Mouse (Mus musculus) layer of hippocampus, postnatal 36 days (tissue): ENCODE measurements around the gene Polr3h. TPM values are rescaled to one million over a fixed set of nuclear protein-coding genes. Genes with fewer than 3 reads are reported as not detected.

Experiments used
- DNase-seq, 2 experiments: peaks; one replicate each; pipeline ENCODE4 v3.0.0; 2022
- total RNA-seq, 2 experiments: library from RNA; stranded (reverse); gene quantifications; 2 replicates each; pipeline ENCODE4 v1.2.3; 2021

Gene Polr3h
- total RNA-seq, 2 experiments from 2014 or later = 44.5 to 48.2 TPM

DNA sequence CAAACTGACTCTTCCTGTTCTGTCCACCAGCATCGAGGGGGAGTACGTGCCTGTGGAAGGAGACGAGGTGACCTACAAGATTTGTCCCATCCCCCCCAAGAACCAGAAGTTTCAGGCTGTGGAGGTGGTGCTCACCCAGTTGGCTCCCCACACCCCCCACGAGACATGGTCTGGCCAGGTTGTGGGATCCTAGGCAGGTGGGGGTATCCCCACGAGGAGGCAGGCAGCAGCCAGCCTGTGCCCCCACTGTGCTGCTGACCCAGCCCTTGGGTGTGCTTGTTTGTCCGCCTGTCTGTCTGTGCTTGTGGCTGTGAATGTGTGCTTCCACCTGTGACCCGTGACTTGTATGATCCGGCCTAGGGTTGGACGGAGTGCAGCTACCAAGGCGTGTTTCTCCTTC, 23.0 kb upstream of the Polr3h start:
- DNase-seq = no peak

- DNase-seq = no peak
Observed at GRCm38 (mm10) chr15:81943176-81943749, 17.2 kb upstream of the Polr3h start.

- no peak for DNase-seq
Observed at GRCm38 (mm10) chr15:81941010-81941409, 15.0 kb upstream of the Polr3h start.

DNA sequence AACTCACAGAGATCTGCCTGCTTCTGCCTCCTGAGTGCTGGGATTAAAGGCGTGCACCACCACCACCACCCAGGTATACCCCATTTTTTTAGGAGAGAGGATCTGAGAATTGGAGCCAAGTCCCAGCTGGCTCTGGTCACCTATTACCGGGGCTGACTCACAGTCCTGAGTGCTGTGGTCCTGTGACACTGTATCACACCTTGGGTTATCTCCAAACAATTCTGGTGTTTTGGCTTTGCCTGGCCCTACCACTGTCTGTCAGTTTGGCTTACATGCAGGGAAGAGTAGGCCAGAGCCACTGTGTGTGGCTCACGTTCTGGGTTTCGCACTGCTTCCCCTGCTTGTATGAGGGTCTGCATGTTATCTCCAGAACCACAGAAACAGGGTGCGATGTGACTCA, 14.2 kb upstream of the Polr3h start:
- no peak for DNase-seq

GRCm38 (mm10) chr15:81939774-81940173, 13.7 kb upstream of the Polr3h start:
- no peak for DNase-seq

GRCm38 (mm10) chr15:81939157-81939715, 13.2 kb upstream of the Polr3h start:
- DNase-seq = no peak

DNA sequence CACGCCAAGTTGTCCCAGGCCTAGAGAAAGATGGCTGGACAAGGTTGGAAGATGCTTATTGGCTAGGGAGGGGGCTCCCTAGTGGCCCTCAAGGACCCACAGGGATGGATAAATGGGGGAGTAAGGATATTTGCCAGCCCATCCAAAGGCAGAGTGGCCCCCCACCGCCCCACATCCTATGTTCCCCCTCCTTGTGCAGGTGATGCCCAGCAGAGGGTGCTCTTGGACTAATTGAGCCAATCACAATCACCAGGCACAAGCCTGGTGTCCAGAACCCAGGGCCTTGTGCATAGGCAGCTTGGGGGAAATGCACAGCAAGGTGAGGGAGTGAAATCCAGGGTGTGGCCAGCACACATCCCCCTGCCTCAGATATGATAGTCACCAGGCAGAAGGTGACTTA, 12.2 kb upstream of the Polr3h start:
- DNase-seq = peak in 1 of 2 experiments; percentile 50

GRCm38 (mm10) chr15:81937098-81937972, 11.3 kb upstream of the Polr3h start:
- peak; percentile 71 to 72 for DNase-seq

GRCm38 (mm10) chr15:81936679-81937078, 10.6 kb upstream of the Polr3h start, which contains the start of gene Csdc2:
TSS of gene Csdc2 (plus strand) at chr15:81936759.
- peak; percentile 48 to 58 for DNase-seq

DNA sequence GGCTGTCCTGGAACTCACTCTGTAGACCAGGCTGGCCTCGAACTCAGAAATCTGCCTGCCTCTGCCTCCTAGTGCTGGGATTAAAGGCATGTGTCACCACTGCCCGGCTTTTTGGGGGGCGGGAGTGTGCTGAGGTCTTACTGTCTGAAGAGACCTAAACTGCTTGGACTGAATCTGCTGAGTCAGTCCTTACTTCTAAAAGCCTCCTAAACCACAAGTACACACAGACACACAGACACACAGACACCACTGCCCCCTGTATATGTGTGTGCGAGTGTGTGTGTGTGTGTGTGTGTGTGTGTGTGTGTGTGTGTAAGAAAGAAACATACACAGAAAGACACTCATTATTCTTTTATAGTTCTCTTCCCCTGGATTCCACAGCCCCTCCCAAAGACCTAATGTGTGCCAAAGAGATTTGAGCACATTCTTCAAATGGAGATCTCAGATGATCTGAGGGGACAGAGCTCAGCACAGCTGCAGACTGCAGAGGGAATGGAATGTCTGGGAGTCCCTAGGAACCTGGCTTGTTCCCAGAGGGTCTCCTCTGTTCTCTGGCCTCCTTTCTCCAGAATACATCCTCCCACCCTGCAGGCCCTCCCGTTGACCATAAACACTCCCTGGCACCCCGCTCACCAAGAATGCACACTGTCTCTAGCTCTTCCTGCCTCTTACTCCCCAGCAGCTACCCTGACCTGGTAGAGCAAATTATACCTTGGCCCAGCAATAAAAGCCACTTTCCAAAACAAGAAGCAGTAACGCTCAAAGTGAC, 10.0 kb upstream of the Polr3h start:
- DNase-seq = no peak

- DNase-seq = no peak
Observed at GRCm38 (mm10) chr15:81933986-81934385, 7.9 kb upstream of the Polr3h start.

GRCm38 (mm10) chr15:81932951-81933470, 7.0 kb upstream of the Polr3h start:
- DNase-seq = peak; percentile 57 to 66

DNA sequence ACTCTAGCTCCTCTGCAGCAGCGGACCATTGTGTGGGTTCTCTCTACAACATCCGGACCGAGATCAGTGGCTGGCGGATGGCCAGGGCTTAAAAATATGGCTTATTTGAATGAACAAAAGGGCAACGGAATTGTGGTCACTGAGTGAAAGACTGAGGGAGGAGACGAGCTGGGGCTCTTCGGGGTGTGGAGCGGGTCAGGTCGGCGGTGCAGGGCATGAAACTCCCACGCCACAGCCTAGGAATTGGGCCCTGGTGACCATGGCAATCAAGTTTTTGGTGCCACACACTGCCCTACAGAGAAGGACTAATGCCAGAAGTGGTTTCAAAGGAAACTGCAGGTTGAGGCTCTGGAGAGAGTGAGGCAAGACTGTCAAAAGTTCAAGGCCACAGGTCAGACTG, 2.2 kb upstream of the Polr3h start:
- DNase-seq = no peak

- DNase-seq = no peak
Observed at GRCm38 (mm10) chr15:81927741-81928140, 1.7 kb upstream of the Polr3h start.

GRCm38 (mm10) chr15:81926446-81926822, 394 bp upstream of the Polr3h start:
- no peak for DNase-seq

GRCm38 (mm10) chr15:81924933-81925332, 1.1 kb downstream of the Polr3h start:
- DNase-seq = no peak

GRCm38 (mm10) chr15:81921255-81921654, 4.8 kb downstream of the Polr3h start:
- no peak for DNase-seq

GRCm38 (mm10) chr15:81920546-81921217, 5.4 kb downstream of the Polr3h start:
- DNase-seq = peak in 1 of 2 experiments; percentile 60

GRCm38 (mm10) chr15:81919062-81919461, 7.0 kb downstream of the Polr3h start:
- no peak for DNase-seq

GRCm38 (mm10) chr15:81917621-81918463, 8.2 kb downstream of the Polr3h start:
- DNase-seq = peak; percentile 61 to 68

GRCm38 (mm10) chr15:81917201-81917600, 8.8 kb downstream of the Polr3h start:
- DNase-seq = no peak
